Mouse (Mus musculus) lung, postnatal 14 days (tissue): ENCODE measurements around the gene Olfr1206.

ENCODE experiments used
- DNase-seq: peaks from one replicate; pipeline ENCODE4 v3.0.0; 2021

The Olfr1206 gene

GRCm38 (mm10) chr2:88862931-88863330 lies at the start of gene Olfr1206:
Gene Olfr1206, plus strand, starts transcription at chr2:88863231.
- no peak for DNase-seq

GRCm38 (mm10) chr2:88814196-88814595 lies 48.8 kb upstream of the Olfr1206 start, which contains the start of gene Olfr1202:
Gene Olfr1202, plus strand, starts transcription at chr2:88814496.
- no peak for DNase-seq

- no peak for DNase-seq
Measured at GRCm38 (mm10) chr2:88829437-88829836, 33.6 kb upstream of the Olfr1206 start, which contains the start of gene Olfr1205. Gene Olfr1205, plus strand, starts transcription at chr2:88829737.

GRCm38 (mm10) chr2:88838477-88838876 lies 24.6 kb upstream of the Olfr1206 start:
- no peak for DNase-seq

- DNase-seq, result no peak
Measured at GRCm38 (mm10) chr2:88848992-88849391, 14.0 kb upstream of the Olfr1206 start, which contains the start of gene Olfr1204. Gene Olfr1204, plus strand, starts transcription at chr2:88849292.

- DNase-seq, result no peak
Measured at GRCm38 (mm10) chr2:88902211-88902610, 39.2 kb downstream of the Olfr1206 start, which contains the start of gene Olfr1208. Gene Olfr1208, minus strand, starts transcription at chr2:88902311.

GRCm38 (mm10) chr2:88915057-88915456 lies 52.0 kb downstream of the Olfr1206 start, which contains the start of gene Olfr1209:
Gene Olfr1209, minus strand, starts transcription at chr2:88915157.
- DNase-seq, result no peak
